Mouse (Mus musculus): ENCODE measurements around the gene Defb23. TPM values are rescaled to one million over a fixed set of nuclear protein-coding genes. Genes with fewer than 3 reads are reported as not detected.

Defb23 gene
- not detected for polyA plus RNA-seq (2015; fragmentation: Illumina TruSeq; extraction: RNeasy Lipid Tissue Mini Kit (QIAGEN cat#74804); ENCODE audit: insufficient read depth, low read depth, low replicate concordance)

DNA sequence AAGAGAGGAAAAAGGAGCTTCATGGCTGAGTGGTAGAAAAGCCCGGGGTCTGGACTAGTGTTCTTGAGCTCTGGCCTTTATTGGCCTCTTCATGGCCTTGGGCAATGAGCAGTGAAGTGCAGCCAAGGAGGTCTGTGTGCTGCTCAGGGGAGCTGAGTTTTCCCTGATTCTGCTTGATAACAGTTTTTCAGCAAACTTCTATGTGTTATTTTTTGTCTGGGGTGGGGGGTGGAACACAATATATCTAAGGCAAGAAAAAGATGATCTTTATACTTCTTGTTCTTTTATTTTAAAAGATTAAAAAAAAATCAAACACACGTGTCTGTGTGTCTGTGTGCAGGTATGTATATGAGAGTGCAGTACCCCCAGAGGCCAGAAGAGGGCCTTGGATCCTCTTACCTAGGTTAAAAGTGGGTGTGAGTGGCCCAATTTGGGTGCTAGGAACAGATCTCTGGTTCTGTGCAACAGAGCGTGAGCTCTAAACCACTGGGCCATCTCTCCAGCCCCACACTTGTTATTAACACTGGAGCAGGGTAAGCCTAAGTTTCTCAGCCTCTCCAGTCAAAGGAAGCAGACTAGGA lies at the start of gene Defb23:
Gene Defb23, minus strand, starts transcription at position 51 of the 581 bp plus-strand sequence.

DNA sequence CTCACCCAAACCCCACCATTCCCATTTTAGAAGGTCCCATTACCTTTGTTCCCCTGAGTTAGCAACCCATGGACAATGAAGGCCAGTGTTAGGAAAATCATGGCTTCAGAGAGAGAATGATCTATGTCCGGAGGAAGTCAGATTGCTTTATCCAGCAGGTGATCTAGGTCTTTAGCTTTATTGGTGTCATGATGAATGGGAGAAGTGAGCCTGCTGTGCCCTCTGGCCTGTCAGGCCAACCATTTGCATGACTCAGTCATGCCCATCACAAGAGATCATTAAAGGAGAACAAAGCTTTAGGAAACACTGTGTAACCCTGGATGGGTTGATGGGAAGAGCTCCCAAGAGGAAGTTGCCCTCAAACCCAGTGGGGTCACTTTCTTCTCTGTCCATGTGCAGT lies 47.2 kb upstream of the Defb23 start, which contains the start of gene Defb26:
Gene Defb26, minus strand, starts transcription at position 101 of the 400 bp plus-strand sequence.

DNA sequence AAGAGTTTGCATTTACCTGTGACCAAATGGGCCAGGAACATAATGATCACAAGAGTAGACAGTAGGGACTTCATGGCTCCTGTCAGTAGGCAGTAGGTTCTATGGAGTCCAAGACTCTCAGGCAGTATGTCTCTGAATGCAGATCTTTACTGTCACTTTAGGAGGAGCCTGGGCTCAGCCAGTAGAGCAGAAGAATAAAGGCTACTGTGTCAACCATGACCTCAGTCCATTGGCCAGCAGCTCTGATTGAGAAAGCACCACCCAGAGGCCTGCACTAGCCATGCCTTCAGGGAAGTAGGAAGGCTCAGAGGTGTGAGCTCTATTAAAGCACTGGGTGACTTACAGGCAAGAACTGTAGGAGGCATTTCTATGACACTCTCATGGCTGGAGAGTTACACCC lies 25.6 kb upstream of the Defb23 start, which contains the start of gene Defb22:
Gene Defb22, minus strand, starts transcription at position 101 of the 400 bp plus-strand sequence.

DNA sequence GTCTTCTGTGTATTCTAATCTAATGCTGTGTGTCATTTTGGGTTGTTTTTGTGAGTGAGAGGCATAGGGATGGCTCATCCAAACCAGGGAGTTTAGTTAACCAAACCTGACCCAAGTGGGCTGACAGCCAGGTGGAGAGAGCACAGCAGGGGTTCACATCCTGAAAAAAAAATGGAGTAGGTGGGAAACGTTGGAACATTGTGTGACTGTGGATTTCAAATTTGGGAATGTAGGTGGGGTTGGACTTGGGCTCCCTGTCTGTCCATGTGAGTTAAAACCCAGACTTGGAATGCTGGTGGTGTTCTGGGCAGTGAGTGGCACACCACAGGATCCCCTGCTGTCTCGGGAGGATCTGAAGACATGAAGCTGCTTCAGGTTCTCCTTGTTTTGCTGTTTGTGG lies 12.3 kb upstream of the Defb23 start, which contains the start of gene Defb20:
Gene Defb20, plus strand, starts transcription at position 301 of the 400 bp plus-strand sequence.

DNA sequence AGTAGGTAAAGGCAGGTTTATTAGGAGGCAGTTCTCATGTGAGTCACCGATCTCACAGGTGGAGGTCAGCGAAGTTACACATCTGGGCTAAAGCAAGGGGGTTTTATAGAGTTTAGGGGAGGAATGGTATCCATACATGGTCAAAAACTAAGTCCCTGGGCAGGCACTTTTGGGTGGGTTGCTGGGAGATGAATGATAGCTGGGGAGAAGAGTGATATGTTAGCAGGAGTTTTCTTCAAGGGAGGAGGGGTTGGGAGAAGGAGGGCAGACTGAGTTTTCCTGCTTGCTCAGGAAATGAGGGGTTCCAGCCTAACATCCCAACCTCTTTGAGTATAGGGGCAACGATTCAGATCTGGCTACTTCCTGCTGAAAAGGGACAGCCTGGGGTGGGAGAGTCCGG lies 49.1 kb downstream of the Defb23 start, which contains the start of gene 6820408C15Rik:
Gene 6820408C15Rik, plus strand, starts transcription at position 301 of the 400 bp plus-strand sequence.

DNA sequence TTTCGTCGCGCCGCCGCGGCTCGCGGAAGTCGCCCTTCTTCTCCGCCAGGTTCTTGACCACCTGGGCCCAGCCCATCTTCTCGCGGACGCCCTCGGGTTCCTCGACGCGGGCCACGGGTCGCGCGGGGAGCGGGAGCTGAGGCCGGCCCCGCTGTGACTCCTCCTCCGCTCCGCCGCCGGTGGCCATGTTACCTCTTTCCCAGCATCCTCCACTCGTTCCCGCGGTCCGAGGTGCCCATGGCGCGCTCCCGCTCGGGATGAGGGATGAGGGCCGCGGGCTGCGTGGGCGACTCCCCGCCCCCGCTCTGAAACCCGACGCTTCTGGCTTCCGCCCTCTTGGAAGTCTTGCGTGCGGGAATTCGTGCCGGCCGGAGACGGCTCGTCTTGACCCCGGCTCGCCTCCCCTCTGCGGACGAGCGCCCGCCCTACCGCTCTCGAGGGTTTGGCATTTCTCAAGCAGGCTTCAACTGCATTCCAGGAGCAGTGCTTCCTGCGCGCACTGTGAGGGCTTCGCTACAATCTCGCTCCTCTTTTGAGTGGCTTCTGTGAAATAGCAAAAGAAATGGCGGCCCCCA lies 49.7 kb downstream of the Defb23 start, which contains the start of gene Zcchc3:
Gene Zcchc3, minus strand, starts transcription at position 437 of the 575 bp plus-strand sequence.

Other genes with a start within 250 kb of the Defb23 start
- 17.7 TPM for gene Csnk2a1, start 237.8 kb downstream of the Defb23 start, polyA plus RNA-seq (2015; fragmentation: Illumina TruSeq; extraction: RNeasy Lipid Tissue Mini Kit (QIAGEN cat#74804); ENCODE audit: insufficient read depth, low read depth, low replicate concordance)
- gene Tbc1d20, start 170.8 kb downstream of the Defb23 start, polyA plus RNA-seq (2015; fragmentation: Illumina TruSeq; extraction: RNeasy Lipid Tissue Mini Kit (QIAGEN cat#74804); ENCODE audit: insufficient read depth, low read depth, low replicate concordance): 11.9 TPM
- gene Rbck1, start 132.0 kb downstream of the Defb23 start, polyA plus RNA-seq (2015; fragmentation: Illumina TruSeq; extraction: RNeasy Lipid Tissue Mini Kit (QIAGEN cat#74804); ENCODE audit: insufficient read depth, low read depth, low replicate concordance): 29.0 TPM
- gene Trib3, start 120.6 kb downstream of the Defb23 start, polyA plus RNA-seq (2015; fragmentation: Illumina TruSeq; extraction: RNeasy Lipid Tissue Mini Kit (QIAGEN cat#74804); ENCODE audit: insufficient read depth, low read depth, low replicate concordance): 2.0 TPM
- not detected for gene Nrsn2, start 88.0 kb downstream of the Defb23 start, polyA plus RNA-seq (2015; fragmentation: Illumina TruSeq; extraction: RNeasy Lipid Tissue Mini Kit (QIAGEN cat#74804); ENCODE audit: insufficient read depth, low read depth, low replicate concordance)
- 1.8 TPM for gene Sox12, start 66.6 kb downstream of the Defb23 start, polyA plus RNA-seq (2015; fragmentation: Illumina TruSeq; extraction: RNeasy Lipid Tissue Mini Kit (QIAGEN cat#74804); ENCODE audit: insufficient read depth, low read depth, low replicate concordance)
- 1.1 TPM for gene Zcchc3, start 49.6 kb downstream of the Defb23 start, polyA plus RNA-seq (2015; fragmentation: Illumina TruSeq; extraction: RNeasy Lipid Tissue Mini Kit (QIAGEN cat#74804); ENCODE audit: insufficient read depth, low read depth, low replicate concordance)
- gene 6820408C15Rik, start 49.0 kb downstream of the Defb23 start, polyA plus RNA-seq (2015; fragmentation: Illumina TruSeq; extraction: RNeasy Lipid Tissue Mini Kit (QIAGEN cat#74804); ENCODE audit: insufficient read depth, low read depth, low replicate concordance): not detected
- gene Defb20, start 12.4 kb upstream of the Defb23 start, polyA plus RNA-seq (2015; fragmentation: Illumina TruSeq; extraction: RNeasy Lipid Tissue Mini Kit (QIAGEN cat#74804); ENCODE audit: insufficient read depth, low read depth, low replicate concordance): not detected
- gene Defb22, start 25.5 kb upstream of the Defb23 start, polyA plus RNA-seq (2015; fragmentation: Illumina TruSeq; extraction: RNeasy Lipid Tissue Mini Kit (QIAGEN cat#74804); ENCODE audit: insufficient read depth, low read depth, low replicate concordance): not detected
- not detected for gene Defb26, start 47.1 kb upstream of the Defb23 start, polyA plus RNA-seq (2015; fragmentation: Illumina TruSeq; extraction: RNeasy Lipid Tissue Mini Kit (QIAGEN cat#74804); ENCODE audit: insufficient read depth, low read depth, low replicate concordance)
- not detected for gene Defb28, start 53.6 kb upstream of the Defb23 start, polyA plus RNA-seq (2015; fragmentation: Illumina TruSeq; extraction: RNeasy Lipid Tissue Mini Kit (QIAGEN cat#74804); ENCODE audit: insufficient read depth, low read depth, low replicate concordance)
- gene Defb29, start 75.5 kb upstream of the Defb23 start, polyA plus RNA-seq (2015; fragmentation: Illumina TruSeq; extraction: RNeasy Lipid Tissue Mini Kit (QIAGEN cat#74804); ENCODE audit: insufficient read depth, low read depth, low replicate concordance): not detected
- not detected for gene Gm17416, start 104.7 kb upstream of the Defb23 start, polyA plus RNA-seq (2015; fragmentation: Illumina TruSeq; extraction: RNeasy Lipid Tissue Mini Kit (QIAGEN cat#74804); ENCODE audit: insufficient read depth, low read depth, low replicate concordance)
- not detected for gene Defb21, start 108.1 kb upstream of the Defb23 start, polyA plus RNA-seq (2015; fragmentation: Illumina TruSeq; extraction: RNeasy Lipid Tissue Mini Kit (QIAGEN cat#74804); ENCODE audit: insufficient read depth, low read depth, low replicate concordance)
- not detected for gene Defb19, start 115.7 kb upstream of the Defb23 start, polyA plus RNA-seq (2015; fragmentation: Illumina TruSeq; extraction: RNeasy Lipid Tissue Mini Kit (QIAGEN cat#74804); ENCODE audit: insufficient read depth, low read depth, low replicate concordance)
- gene Defb45, start 134.8 kb upstream of the Defb23 start, polyA plus RNA-seq (2015; fragmentation: Illumina TruSeq; extraction: RNeasy Lipid Tissue Mini Kit (QIAGEN cat#74804); ENCODE audit: insufficient read depth, low read depth, low replicate concordance): not detected
- not detected for gene Defb36, start 139.7 kb upstream of the Defb23 start, polyA plus RNA-seq (2015; fragmentation: Illumina TruSeq; extraction: RNeasy Lipid Tissue Mini Kit (QIAGEN cat#74804); ENCODE audit: insufficient read depth, low read depth, low replicate concordance)
- gene Defb25, start 158.4 kb upstream of the Defb23 start, polyA plus RNA-seq (2015; fragmentation: Illumina TruSeq; extraction: RNeasy Lipid Tissue Mini Kit (QIAGEN cat#74804); ENCODE audit: insufficient read depth, low read depth, low replicate concordance): not detected
- gene Rem1, start 162.3 kb upstream of the Defb23 start, polyA plus RNA-seq (2015; fragmentation: Illumina TruSeq; extraction: RNeasy Lipid Tissue Mini Kit (QIAGEN cat#74804); ENCODE audit: insufficient read depth, low read depth, low replicate concordance): 3.5 TPM
- gene H13, start 204.8 kb upstream of the Defb23 start, polyA plus RNA-seq (2015; fragmentation: Illumina TruSeq; extraction: RNeasy Lipid Tissue Mini Kit (QIAGEN cat#74804); ENCODE audit: insufficient read depth, low read depth, low replicate concordance): 32.3 TPM
- gene Mcts2, start 222.4 kb upstream of the Defb23 start, polyA plus RNA-seq (2015; fragmentation: Illumina TruSeq; extraction: RNeasy Lipid Tissue Mini Kit (QIAGEN cat#74804); ENCODE audit: insufficient read depth, low read depth, low replicate concordance): 4.3 TPM

All from pancreas, adult 10 weeks (tissue).